Mouse (Mus musculus): ENCODE data around the gene Usp9x. TPM values are rescaled to one million over a fixed set of nuclear protein-coding genes. Genes with fewer than 3 reads are reported as not detected.

Gene Usp9x
- polyA plus RNA-seq (2012; rRNA removed): 7.6 and 9.3 TPM in 2 replicates

GRCm38 (mm10) chrX:13071241-13071775 is at the start of gene Usp9x:
Gene Usp9x (plus strand): TSS chrX:13071498.

Other genes with a start within 250 kb of the Usp9x start
- 11.6 and 12.7 TPM in 2 replicates for gene Ddx3x, start 209.5 kb downstream of the Usp9x start, polyA plus RNA-seq (2012; rRNA removed)